Mouse (Mus musculus): ENCODE data around the gene Flt3.

Gene Flt3

GRCm38 (mm10) chr5:147417986-147418385 lies 17.7 kb upstream of the Flt3 start:
- intact Hi-C loops (cut with DNase I) = loop anchor here (10.0 kb wide), 1 partner anchor 427 kb away; no protein-coding TSS in a partner anchor

GRCm38 (mm10) chr5:147410585-147410984 lies 10.3 kb upstream of the Flt3 start:
- intact Hi-C loops (cut with DNase I) = loop anchor here (10.0 kb wide), 1 partner anchor 434 kb away; no protein-coding TSS in a partner anchor

GRCm38 (mm10) chr5:147408731-147409130 lies 8.4 kb upstream of the Flt3 start:
- intact Hi-C loops (cut with DNase I) = no loop called here

DNA sequence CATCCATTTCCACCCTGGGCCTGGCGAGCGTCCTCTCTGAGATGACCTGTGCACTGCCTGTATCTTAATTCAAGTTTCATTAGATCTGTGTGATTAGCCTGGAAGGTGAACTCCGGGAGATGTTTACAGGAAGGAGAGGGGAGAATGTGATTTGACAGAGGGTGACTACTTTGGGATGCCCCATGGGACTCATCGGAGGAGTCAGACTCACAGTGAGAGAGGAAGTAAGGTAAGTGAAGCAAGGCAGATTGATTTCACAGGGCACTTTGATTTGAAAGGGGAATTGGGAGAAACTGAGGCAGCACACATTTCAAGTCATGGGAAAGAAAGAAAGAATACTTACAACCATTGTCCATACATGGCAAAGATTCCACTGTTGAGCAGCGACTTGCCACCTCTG lies 5.8 kb upstream of the Flt3 start:
- intact Hi-C loops (cut with DNase I) = no loop called here

- intact Hi-C loops (cut with DNase I) = no loop called here
These were observed 2.2 kb upstream of the Flt3 start for GRCm38 (mm10) chr5:147402505-147402904.

GRCm38 (mm10) chr5:147401024-147401423 lies 735 bp upstream of the Flt3 start:
- intact Hi-C loops (cut with DNase I) = no loop called here

GRCm38 (mm10) chr5:147400505-147400979 lies 253 bp upstream of the Flt3 start:
- intact Hi-C loops (cut with DNase I) = no loop called here

- intact Hi-C loops (cut with DNase I) = no loop called here
These were observed 5.2 kb downstream of the Flt3 start for GRCm38 (mm10) chr5:147395050-147395449.

GRCm38 (mm10) chr5:147392667-147393213 lies 7.5 kb downstream of the Flt3 start:
- intact Hi-C loops (cut with DNase I) = no loop called here

GRCm38 (mm10) chr5:147390772-147391171 lies 9.5 kb downstream of the Flt3 start:
- intact Hi-C loops (cut with DNase I) = no loop called here

DNA sequence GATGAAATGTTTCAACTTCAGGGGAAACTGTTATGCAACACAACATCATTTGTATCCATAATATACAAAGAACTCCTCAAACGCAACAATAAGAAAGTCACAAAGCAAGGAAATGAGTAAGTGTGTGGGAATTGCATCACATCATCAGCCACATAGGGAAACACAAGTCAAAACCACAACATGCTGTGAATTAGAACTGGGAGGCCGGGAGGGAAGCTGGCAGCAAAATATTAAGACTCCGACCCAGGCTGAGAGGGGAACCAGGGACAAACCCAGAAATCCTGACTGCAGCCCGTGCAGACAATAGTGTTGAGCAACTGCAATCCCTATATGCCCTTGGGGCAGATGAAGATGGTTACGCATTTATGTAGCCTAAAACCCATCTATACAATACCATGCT lies 11.2 kb downstream of the Flt3 start:
- intact Hi-C loops (cut with DNase I) = no loop called here

- intact Hi-C loops (cut with DNase I) = no loop called here
These were observed 11.8 kb downstream of the Flt3 start for GRCm38 (mm10) chr5:147388376-147389008.

DNA sequence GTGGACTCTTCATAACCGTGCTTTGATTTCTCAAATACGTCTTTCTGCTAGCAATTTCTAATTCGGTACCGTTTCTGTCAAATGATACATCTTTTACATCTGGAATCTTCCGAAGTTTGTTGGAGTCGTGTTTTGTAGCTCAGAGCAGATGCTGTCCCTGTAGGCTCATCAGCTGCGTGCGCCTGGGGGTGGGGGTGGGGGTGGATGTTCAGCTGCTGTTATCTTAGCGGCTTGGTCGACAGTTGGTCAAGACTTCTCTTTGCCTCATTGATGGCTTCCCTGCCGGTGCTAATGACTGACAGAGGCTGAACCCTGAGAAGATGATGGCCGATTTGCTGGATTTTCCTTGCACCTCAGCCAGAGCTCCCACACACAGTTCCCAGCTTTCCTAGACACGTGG lies 13.4 kb downstream of the Flt3 start:
- intact Hi-C loops (cut with DNase I) = no loop called here

GRCm38 (mm10) chr5:147381396-147381795 lies 18.9 kb downstream of the Flt3 start:
- intact Hi-C loops (cut with DNase I) = no loop called here

GRCm38 (mm10) chr5:147379481-147379880 lies 20.8 kb downstream of the Flt3 start:
- intact Hi-C loops (cut with DNase I) = no loop called here

- intact Hi-C loops (cut with DNase I) = no loop called here
These were observed 30.0 kb downstream of the Flt3 start for GRCm38 (mm10) chr5:147370276-147370675.

DNA sequence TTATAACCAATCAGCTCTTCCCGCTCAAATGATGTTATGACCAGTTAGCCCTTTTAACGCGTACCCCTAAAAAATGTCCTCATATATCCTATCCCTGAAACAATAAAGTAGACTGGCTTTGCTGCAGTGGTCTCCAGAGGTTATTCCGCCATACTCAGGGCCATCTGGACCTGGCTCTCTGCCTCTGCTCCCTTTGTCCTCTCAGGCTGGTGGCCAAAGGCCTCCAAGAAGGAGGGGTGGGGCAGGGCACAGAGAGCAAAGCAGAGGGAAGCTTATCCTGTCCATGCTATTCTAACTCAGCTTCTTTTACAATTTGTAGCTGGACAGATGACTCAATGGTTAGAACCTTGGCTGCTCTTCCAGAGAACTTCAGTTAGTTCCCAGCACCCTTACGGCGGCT lies 32.1 kb downstream of the Flt3 start:
- intact Hi-C loops (cut with DNase I) = no loop called here

DNA sequence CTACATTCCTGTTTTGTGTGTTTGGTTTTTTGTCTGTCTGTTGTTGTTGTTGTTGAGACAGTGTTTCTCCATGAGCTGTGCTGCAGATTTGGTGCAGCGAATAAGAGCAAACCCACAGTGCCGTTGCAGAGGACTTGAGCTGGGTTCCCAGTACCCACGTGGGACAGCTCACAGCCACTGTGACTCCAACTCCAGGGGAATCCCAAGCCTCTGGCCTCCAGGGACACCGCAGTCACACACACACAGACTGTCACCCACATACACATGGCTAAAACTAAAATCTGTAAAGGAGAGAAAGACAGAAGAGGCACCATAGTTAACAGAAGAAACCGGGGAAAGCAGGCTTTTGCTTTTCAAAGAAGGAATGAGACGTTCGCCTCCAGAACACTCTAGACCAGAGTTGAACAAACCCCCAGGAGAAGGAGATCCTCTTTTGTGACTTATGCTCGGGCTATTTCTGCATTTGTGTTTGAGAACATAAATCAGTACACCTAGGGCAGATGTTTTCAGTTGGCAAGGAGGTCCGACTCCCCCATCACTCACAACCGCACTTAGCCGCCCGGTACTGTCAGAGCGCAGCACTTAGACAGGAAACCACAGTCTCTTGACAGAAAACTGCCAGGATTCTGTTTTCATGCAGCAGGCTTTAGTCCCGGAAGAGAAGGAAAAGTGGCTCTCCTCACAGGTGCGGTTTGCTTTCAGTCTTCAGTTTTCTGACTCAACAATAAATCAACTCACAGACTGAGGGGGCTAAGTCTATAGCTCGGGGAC lies 34.1 kb downstream of the Flt3 start:
- intact Hi-C loops (cut with DNase I) = no loop called here

- intact Hi-C loops (cut with DNase I) = no loop called here
These were observed 37.2 kb downstream of the Flt3 start for GRCm38 (mm10) chr5:147363054-147363453.

GRCm38 (mm10) chr5:147358481-147358880 lies 41.8 kb downstream of the Flt3 start:
- intact Hi-C loops (cut with DNase I) = no loop called here

- intact Hi-C loops (cut with DNase I) = no loop called here
These were observed 42.8 kb downstream of the Flt3 start for GRCm38 (mm10) chr5:147357536-147357935.

DNA sequence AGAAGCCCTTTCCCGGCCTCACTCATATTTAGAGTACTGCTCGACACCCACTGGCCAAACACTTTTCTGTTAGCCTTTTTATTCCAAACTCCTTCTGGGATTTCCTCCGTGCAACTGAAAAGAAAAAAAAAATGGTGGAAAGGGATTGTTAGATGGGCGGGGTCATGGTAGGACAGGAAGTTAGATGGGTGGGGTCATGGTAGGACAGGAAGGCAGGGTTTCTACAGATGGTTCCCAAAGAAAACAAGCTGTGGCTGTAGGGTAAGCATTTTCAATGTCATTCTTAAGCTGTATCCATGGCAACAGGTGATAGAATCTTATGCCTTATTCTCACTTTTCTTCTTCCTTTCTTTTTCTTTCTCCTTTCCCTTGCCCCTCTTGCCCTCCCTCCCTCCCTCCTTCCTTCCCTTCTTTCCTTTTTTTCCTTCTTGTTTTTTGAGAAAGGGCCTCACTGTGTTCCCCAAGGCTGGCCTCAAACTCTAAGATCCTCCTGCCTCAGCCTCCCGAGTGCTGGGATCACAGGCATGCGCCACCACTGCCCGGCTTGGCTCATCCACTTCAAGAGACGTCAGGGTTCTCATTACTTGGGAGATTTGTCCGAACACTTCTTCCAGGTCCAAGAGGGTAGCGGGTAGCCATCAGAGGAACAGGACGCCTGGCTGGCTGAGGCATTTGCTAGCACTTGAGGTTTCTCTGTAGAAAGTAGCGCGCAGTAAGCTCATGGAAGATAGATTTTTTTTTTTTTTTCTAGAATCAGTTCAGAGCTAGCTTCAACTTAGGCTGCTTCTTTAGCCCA lies 43.8 kb downstream of the Flt3 start:
- intact Hi-C loops (cut with DNase I) = no loop called here
